Mouse (Mus musculus) cerebellum, postnatal 4 days (tissue): ENCODE results near the gene Trpc4ap.
A peak's percentile ranks its signal among the peaks of the same experiment; 100 is the strongest.

Experiments
- DNase-seq, 2 experiments: peaks; one replicate each; pipeline ENCODE4 v3.0.0; 2022; ENCODE audit warnings: low spot score in 2 of 2, mixed read lengths in 1 of 2

Gene Trpc4ap

DNA sequence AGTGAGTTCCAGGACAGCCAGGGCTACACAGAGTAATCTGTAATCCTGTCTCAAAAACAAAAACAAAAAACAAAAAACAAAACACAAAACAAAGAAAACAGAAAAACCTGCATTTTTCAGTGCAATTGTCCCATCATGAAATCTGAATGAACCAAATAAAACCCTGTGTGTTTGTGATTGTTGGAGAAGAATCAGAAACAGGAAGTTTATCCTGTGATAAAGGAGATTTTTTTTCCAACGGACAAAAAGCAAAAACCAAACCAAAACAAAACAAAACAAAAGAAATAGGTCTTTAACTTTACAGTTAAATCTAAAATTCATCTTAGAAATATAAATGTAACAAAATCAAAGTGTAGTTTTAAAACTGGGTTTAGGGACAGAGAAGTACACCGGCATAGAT, 2.4 kb upstream of the Trpc4ap start:
- DNase-seq, result no peak

DNA sequence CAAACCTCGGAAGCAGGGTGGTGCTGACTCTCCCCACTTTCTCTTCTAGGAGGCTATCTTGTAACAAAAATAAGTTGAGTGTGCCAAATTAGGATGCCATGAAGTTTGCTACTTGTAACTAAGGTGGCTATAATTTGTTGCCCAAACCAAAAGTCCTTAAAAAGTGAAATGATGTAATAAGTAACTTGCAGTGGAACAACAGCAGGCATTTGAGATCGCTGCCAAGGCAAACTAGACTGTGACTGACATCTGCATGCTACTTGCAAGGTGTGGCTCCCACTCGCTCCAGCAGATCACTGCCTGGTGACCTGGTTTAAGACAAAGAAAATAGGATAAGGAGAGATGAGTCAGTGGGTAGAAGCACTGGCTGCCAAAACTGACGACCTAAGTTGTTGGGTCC, 952 bp upstream of the Trpc4ap start:
- DNase-seq, result no peak

GRCm38 (mm10) chr2:155691336-155691722, 855 bp downstream of the Trpc4ap start:
- no peak for DNase-seq

GRCm38 (mm10) chr2:155689211-155689610, 3.0 kb downstream of the Trpc4ap start:
- DNase-seq, result no peak

- no peak for DNase-seq
Observed at GRCm38 (mm10) chr2:155687746-155688145, 4.4 kb downstream of the Trpc4ap start.

DNA sequence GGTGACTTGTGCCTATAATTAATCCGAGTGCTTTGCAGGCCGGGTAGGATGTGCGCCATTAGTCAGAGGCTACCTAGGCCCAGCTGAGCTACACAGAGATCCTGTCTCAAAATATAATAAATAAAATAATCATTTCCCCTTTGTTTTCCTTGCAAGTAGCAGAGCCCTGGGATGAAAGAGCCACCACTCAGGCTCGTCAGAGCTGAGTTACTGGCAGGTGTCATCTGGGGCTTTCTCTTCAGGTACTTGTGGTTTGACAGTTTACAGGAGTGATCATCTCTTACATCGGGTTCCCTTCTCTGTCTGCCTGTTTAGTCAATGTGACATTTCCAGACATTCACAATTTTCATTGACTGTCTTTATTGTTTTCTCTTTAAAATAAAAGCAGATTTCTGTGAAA, 5.6 kb downstream of the Trpc4ap start:
- DNase-seq, result no peak

- no peak for DNase-seq
Observed at GRCm38 (mm10) chr2:155683821-155684220, 8.4 kb downstream of the Trpc4ap start.

DNA sequence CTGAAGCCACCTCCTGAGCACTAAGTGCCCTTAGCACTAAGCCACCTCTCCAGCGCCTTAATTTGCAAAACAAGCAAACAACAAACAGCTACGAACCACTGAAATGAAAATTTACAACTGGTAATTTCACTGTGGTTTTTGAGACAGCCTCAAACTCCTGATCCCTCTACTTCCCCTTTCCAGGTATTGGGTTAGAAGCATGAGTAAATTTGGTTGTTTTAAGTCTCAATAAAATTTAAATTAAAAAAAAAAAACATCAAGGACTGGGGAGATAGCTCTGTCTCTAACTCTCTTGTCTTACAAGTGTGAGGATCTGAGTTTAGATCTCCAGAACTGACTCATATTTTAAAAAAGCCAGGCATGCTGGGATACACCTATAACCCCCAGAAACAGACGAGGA, 9.0 kb downstream of the Trpc4ap start:
- DNase-seq, result no peak

DNA sequence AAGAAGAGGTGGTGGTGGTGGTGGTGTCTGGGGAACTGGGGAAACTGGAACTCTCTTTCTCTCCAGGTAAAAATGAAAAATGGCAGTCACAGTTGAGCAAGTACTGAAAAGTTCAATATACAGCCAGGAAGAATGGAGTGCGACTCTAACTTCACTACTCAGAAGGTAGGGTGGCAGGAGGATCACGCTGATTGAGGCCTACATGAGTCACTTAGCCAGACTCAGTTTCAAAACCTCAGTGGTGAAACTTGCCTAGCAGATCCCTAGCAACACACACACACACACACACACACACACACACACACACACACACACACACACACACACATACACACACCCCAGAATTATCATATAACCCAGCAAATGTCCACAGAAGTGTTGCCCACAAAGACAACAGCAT, 10.3 kb downstream of the Trpc4ap start:
- no peak for DNase-seq

GRCm38 (mm10) chr2:155681194-155681593, 11.0 kb downstream of the Trpc4ap start:
- DNase-seq, result no peak

GRCm38 (mm10) chr2:155680591-155680990, 11.6 kb downstream of the Trpc4ap start:
- no peak for DNase-seq

GRCm38 (mm10) chr2:155679586-155680110, 12.5 kb downstream of the Trpc4ap start:
- no peak for DNase-seq

DNA sequence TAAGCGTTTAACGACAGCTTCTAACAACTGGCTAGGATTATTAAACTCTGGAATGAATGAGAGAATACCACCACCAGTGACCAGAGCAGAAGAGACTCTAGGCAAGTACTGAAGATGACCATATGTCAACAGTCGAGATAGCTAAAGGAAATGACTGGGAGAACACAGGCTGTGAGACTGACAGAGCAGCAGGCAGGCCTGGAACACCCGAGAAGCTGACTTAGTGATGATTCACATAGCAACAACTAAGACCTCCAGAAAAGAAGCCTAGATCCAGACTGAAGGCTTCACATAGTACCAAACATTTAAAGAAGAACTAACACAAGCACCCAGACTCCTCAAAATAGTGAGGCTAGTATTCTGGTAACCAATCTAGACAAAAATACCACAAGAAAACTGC, 17.1 kb downstream of the Trpc4ap start:
- DNase-seq, result no peak

GRCm38 (mm10) chr2:155673546-155673945, 18.6 kb downstream of the Trpc4ap start:
- peak in 1 of 2 experiments; percentile 57 for DNase-seq

DNA sequence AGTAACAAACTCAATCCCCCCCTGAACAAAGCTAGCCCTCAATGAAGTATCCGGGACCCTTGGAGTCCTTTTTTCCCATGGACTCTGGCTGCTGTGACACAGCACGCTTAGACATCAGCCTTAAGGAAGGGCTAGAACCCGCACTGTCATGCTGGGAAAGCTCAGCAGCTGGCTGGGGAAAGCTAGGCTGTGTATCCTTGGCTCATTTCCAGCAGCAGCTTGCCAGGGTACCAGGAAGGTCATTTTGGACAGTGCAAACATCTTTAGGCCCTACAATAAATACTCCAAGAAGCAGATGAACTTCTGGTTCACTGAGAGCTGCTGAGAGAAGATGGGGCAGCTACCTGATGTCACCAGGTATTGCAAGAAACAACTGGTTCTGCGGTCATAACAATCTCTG, 20.9 kb downstream of the Trpc4ap start:
- no peak for DNase-seq

GRCm38 (mm10) chr2:155668461-155668860, 23.7 kb downstream of the Trpc4ap start:
- no peak for DNase-seq

DNA sequence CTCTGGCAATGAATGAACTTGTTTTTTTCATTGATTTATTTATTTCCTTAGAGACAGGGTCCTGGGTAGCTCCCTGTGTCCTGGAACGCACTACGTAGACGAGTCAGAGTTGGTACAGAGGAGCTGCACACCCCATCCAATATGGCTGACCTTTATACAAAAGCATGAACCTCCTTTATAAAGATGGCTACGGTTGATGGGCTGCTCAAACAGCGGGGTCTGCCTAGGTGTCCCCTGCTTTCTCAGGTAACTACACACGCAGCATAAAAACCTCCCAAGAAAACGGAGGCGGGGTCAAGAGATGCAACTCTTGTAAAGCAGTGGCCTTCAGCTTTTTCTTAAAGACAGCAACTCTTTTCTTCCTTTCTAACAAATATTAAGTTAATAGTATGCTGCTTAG, 24.3 kb downstream of the Trpc4ap start:
- no peak for DNase-seq

GRCm38 (mm10) chr2:155663910-155664460, 28.2 kb downstream of the Trpc4ap start:
- no peak for DNase-seq

- peak in 1 of 2 experiments; percentile 38 for DNase-seq
Observed at GRCm38 (mm10) chr2:155663097-155663496, 29.1 kb downstream of the Trpc4ap start.

DNA sequence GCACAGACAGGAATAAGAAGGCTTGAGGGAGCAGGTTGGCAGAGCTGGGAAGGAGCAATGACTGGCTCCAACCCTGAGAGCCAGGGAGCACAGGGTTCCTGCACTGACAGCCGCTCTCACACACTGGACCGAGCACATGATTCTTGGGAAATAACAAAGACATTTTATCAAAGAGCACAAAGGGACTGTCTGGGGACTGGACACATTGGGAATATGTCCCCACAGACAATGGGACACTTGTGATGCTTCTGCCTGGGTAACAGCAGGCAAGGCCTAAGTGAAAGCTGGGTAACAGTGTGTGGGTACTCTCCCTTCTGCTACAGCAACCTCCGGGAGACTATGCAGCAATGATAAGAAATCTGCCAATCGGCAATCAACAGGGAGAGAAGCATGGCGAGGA, 29.8 kb downstream of the Trpc4ap start:
- DNase-seq, result no peak

DNA sequence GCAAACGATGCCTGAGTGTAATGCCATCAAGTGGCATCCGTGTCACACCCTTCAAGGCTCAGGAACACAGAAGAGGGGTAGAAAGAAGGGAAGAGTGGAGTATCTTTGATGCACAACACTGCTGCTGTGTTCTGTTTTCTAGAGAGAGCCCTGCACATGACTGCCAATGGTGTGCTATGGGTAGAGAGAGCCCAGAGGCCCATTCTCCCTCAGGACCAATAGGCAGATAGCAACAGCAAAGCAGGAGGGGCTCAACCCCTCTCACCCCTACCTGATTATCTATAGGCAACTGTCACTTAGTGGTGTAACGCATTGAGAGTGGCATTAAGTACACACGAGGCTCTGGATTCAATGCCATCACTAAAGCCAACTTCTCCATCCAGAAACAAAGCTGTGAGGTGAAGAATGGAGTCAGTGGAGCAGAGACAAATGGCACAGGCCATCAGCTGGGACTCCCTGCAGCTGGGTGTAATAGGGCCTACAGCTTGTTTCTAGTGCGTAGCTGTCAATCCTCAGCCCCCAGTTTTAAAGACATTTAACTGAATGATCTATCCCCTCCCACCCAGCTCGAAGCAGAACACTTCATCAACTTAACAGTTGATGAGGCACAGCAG, 36.3 kb downstream of the Trpc4ap start:
- no peak for DNase-seq

DNA sequence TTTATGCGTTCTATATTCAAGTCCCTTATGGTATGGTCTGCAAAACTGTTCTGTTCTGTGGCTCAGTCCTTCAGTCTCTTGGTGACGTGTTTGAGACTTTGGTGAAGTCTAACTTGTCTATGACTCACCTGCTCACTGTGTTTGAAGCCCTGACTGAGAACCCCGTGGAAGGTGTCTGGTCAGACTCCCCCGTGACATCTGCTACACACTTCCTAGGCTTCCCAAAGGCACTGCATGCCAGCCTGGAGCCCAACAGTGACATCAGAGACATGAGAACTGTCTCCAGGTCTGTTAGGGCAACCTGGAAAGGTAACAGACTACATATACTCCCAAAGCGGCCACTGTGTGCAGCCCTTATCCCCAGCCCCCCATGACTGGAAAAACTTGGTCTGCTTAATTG, 39.6 kb downstream of the Trpc4ap start:
- no peak for DNase-seq

- DNase-seq, result no peak
Observed at GRCm38 (mm10) chr2:155645746-155646145, 46.4 kb downstream of the Trpc4ap start.
